Mouse (Mus musculus): Measurements from ENCODE around the gene Enpp7.

- peak; percentile 94 for TF ChIP-seq CTCF (IDR thresholded peaks at IDR 0.05; ENCODE audit: borderline replicate concordance, extremely low read depth, insufficient read depth, insufficient read length)
- no peak for TF ChIP-seq POLR2A (IDR thresholded peaks at IDR 0.05; ENCODE audit: borderline replicate concordance, extremely low read depth, insufficient read depth, insufficient read length, poor library complexity, severe bottlenecking)
Measured at GRCm38 (mm10) chr11:119033874-119034558, 46.0 kb downstream of the Enpp7 start.
